Mouse (Mus musculus): ENCODE measurements around the gene Rap2c. TPM values are rescaled to one million over a fixed set of nuclear protein-coding genes. Genes with fewer than 3 reads are reported as not detected.

Gene Rap2c
- 23.9 and 24.9 TPM in 2 replicates for polyA plus RNA-seq (2012; rRNA removed)

DNA sequence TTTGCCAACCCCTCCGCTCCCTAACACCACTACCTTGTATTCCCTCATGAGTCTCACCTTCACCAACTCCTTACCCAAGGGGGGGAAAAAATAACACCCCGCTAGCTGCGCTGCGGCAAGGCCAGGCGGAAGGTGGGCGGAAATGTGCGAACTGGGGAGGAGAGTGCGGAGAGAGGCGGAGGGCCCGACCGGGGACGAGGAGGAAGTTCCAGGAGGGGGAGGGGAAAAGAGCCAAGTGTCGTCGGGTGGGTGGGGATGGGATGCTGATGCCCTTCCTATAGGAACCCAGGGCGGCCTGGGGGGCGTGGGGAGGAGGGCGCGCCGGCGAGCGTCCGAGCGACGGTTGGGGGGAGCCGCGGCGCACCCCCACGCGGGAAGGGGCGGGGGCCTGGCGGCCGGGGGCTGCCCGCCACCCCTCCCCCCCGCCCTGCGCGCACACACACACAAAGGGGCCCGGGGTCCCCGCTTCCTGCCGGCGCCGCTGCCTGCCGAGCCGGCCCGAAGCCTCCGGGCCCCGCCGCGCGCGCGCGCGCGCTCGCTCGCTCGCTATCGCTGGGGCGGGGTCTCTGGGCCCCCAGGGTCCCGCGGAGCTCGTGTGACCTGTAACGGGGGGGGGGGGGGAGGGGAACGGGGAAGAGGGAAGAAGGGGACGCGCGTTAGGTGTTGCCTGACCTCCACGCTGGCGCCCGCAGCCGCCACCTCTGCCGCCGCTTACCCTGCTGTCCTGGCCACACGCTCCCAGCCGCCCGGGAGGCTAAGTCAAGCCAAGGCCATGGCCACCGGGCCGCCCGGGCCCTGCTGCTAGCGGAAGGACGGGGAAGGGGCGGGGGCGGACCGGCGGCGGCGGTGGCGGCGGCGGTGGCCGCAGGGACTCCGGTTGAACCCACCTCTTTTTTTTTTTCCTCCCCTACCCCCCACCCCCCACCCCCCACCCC, at the start of gene Rap2c:
Rap2c (minus strand) TSS at position 168 of the 935 bp plus-strand sequence.

Other genes with a start within 250 kb of the Rap2c start
- gene Stk26, start 177.0 kb downstream of the Rap2c start, polyA plus RNA-seq (2012; rRNA removed): 2.6 and 2.7 TPM in 2 replicates
- gene Frmd7, start 75.3 kb downstream of the Rap2c start, polyA plus RNA-seq (2012; rRNA removed): 1.4 and 1.5 TPM in 2 replicates
- 0.57 and 3.1 TPM in 2 replicates for gene Mbnl3, start 188.5 kb upstream of the Rap2c start, polyA plus RNA-seq (2012; rRNA removed)